ENCODE assay signal across 31 mouse cellular contexts in genomic region chr13:73483331-73483730, GRCm38 (mm10). TPM values are rescaled to one million over a fixed set of nuclear protein-coding genes. Genes with fewer than 3 reads are reported as not detected.
DNase-seq lines count a peak whose midpoint lies in the region; ATAC-seq and TF ChIP-seq lines count a peak whose summit lies in the region.
"Had no signal": no experiment of that assay in that cellular context is flagged by ENCODE, and none has a peak within 500 bp of the region (broad histone marks: within the 10 kb centered on the region; RNA-seq: fewer than 3 reads in every experiment).

No protein-coding gene starts in this region.

- no peak overlapping the region for H3K4me3 ChIP-seq in liver, embryonic 11.5 days (ENCODE audit: low read depth, low read length)
- 0 out of 2 replicates have a peak overlapping the region, but pooled peaks have one; percentile 1 for H3K4me3 ChIP-seq in liver, embryonic 13.5 days (replicated peaks)
- H3K4me3 ChIP-seq in liver, embryonic 14.5 days (ENCODE audit: insufficient read depth in 1 of 2, low read depth in 2 of 2, low read length in 2 of 2), result no peak overlapping the region
- H3K4me3 ChIP-seq: embryonic facial prominence, embryonic 10.5 days; embryonic facial prominence, embryonic 13.5 days; forebrain, embryonic 12.5 days; forebrain, embryonic 15.5 days; hindbrain, embryonic 12.5 days; hindbrain, embryonic 15.5 days had no signal

- peaks cover 54% of the 10 kb centered on the region for H3K4me1 ChIP-seq in liver, embryonic 11.5 days (replicated peaks; ENCODE audit: control insufficient read depth, insufficient read depth, low read length)
- H3K4me1 ChIP-seq in liver, embryonic 13.5 days (replicated peaks), result peaks cover 96% of the 10 kb centered on the region
- H3K4me1 ChIP-seq in liver, embryonic 14.5 days (replicated peaks; ENCODE audit: control insufficient read depth in 2 of 2, insufficient read depth in 2 of 2, low read length in 1 of 2), result peaks cover 56 to 67% of the 10 kb centered on the region in 2 experiments
- H3K4me1 ChIP-seq: embryonic facial prominence, embryonic 13.5 days; forebrain, embryonic 12.5 days; forebrain, embryonic 15.5 days; hindbrain, embryonic 12.5 days; hindbrain, embryonic 15.5 days had no signal

- 88% methylated on average over 6 of the region's 6 CpGs for WGBS in liver, embryonic 11.5 days
- WGBS in liver, embryonic 13.5 days (ENCODE audit: insufficient replicate concordance), result 88% methylated on average over 6 of the region's 6 CpGs
- WGBS in liver, embryonic 14.5 days (ENCODE audit: insufficient replicate concordance), result 80% methylated on average over 6 of the region's 6 CpGs

- H3K27me3 ChIP-seq in liver, embryonic 11.5 days (replicated peaks; ENCODE audit: control insufficient read depth, insufficient read depth, low read length), result no peaks in the 10 kb centered on the region
- H3K27me3 ChIP-seq in liver, embryonic 13.5 days, result no peaks in the 10 kb centered on the region
- H3K27me3 ChIP-seq in liver, embryonic 14.5 days (ENCODE audit: control insufficient read depth, insufficient read depth, low read length), result no peaks in the 10 kb centered on the region
- H3K27me3 ChIP-seq: embryonic facial prominence, embryonic 13.5 days; forebrain, embryonic 12.5 days; forebrain, embryonic 15.5 days; hindbrain, embryonic 12.5 days; hindbrain, embryonic 15.5 days had no signal

- no peak overlapping the region for H3K9ac ChIP-seq in liver, embryonic 11.5 days (ENCODE audit: low read depth, low read length)
- peak overlapping the region; percentile 62 for H3K9ac ChIP-seq in liver, embryonic 13.5 days
- H3K9ac ChIP-seq in liver, embryonic 14.5 days (replicated peaks), result peak overlapping the region; percentile 15; the same call in 1 of the 2 replicates
- H3K9ac ChIP-seq: embryonic facial prominence, embryonic 13.5 days; forebrain, embryonic 12.5 days; forebrain, embryonic 15.5 days; hindbrain, embryonic 12.5 days; hindbrain, embryonic 15.5 days had no signal

- H3K27ac ChIP-seq in liver, embryonic 11.5 days (ENCODE audit: low read depth, low read length), result peak overlapping the region; percentile 53
- H3K27ac ChIP-seq in liver, embryonic 13.5 days, result peak overlapping the region; percentile 83
- H3K27ac ChIP-seq in liver, embryonic 14.5 days, result peak overlapping the region; percentile 64
- H3K27ac ChIP-seq: embryonic facial prominence, embryonic 10.5 days; embryonic facial prominence, embryonic 13.5 days; forebrain, embryonic 12.5 days; forebrain, embryonic 15.5 days; hindbrain, embryonic 12.5 days; hindbrain, embryonic 15.5 days had no signal

- ATAC-seq in liver, embryonic 11.5 days (replicated peaks; ENCODE audit: low FRiP score), result no peak
- ATAC-seq in liver, embryonic 13.5 days (ENCODE audit: low read depth), result no peak
- ATAC-seq in liver, embryonic 14.5 days (ENCODE audit: insufficient read depth), result no peak
- no peak for ATAC-seq in megakaryocyte progenitor cell, adult 5-6 weeks (replicated peaks; ENCODE audit: poor library complexity)
- ATAC-seq: activated CD4-positive, CD25-positive, alpha-beta regulatory T cell, adult 4 months; forebrain, embryonic 15.5 days had no signal

- no peak for DNase-seq in liver, embryonic 11.5 days (ENCODE audit: low spot score)
- DNase-seq in liver (no peak), MN1 (ENCODE audit: low spot score) (no peak)
- DNase-seq in liver, embryonic 13.5 days, result no peak
- DNase-seq in liver, embryonic 14.5 days (ENCODE audit: low read depth in 3 of 3, low spot score in 3 of 3), result no peak
- DNase-seq: adrenal gland, adult 8-10 months; adrenal gland, postnatal 25 days; cerebellum, adult 11-12 months; cerebellum, adult 8-10 months; cerebellum, postnatal 10 days; cerebellum, postnatal 36 days; embryo, embryonic 11 days; gastrocnemius, postnatal 10 days had no signal

- H3K4me2 ChIP-seq in liver, embryonic 11.5 days, result peak overlapping the region; percentile 24; the same call in 1 of the 2 replicates
- H3K4me2 ChIP-seq in liver, embryonic 13.5 days, result peak overlapping the region; percentile 46
- H3K4me2 ChIP-seq in liver, embryonic 14.5 days (ENCODE audit: low read depth), result peak overlapping the region; percentile 39
- H3K4me2 ChIP-seq: embryonic facial prominence, embryonic 13.5 days; forebrain, embryonic 12.5 days; forebrain, embryonic 15.5 days; hindbrain, embryonic 12.5 days; hindbrain, embryonic 15.5 days had no signal

- TF ChIP-seq EP300 in liver, embryonic 14.5 days (IDR thresholded peaks at IDR 0.05; ENCODE audit: low read depth), result no peak

- peaks cover 27% of the 10 kb centered on the region for H3K36me3 ChIP-seq in liver, embryonic 11.5 days (ENCODE audit: control insufficient read depth, insufficient read depth, low read length)
- H3K36me3 ChIP-seq in liver, embryonic 13.5 days, result peaks cover 82% of the 10 kb centered on the region
- H3K36me3 ChIP-seq in liver, embryonic 14.5 days (replicated peaks; ENCODE audit: control insufficient read depth, insufficient read depth, low read depth), result peaks cover 75% of the 10 kb centered on the region

- TF ChIP-seq CTCF in liver, embryonic 14.5 days (IDR thresholded peaks at IDR 0.05; ENCODE audit: low read depth), result no peak

- H3K9me3 ChIP-seq in liver, embryonic 11.5 days (ENCODE audit: control insufficient read depth, low read length), result no peaks in the 10 kb centered on the region
- H3K9me3 ChIP-seq in liver, embryonic 13.5 days (replicated peaks), result no peaks in the 10 kb centered on the region
- no peaks in the 10 kb centered on the region for H3K9me3 ChIP-seq in liver, embryonic 14.5 days (ENCODE audit: control insufficient read depth, low read length)
- H3K9me3 ChIP-seq: forebrain, embryonic 15.5 days; hindbrain, embryonic 15.5 days had no signal

RNA-seq across cellular contexts. Expression of gene Lpcat1, which starts 16.3 kb away (rescaled TPM):
- polyA plus RNA-seq in liver, embryonic 11.5 days (2014; fragmentation: Nextera tagmentation; extraction: Ambion mirVana), result 81.9 and 84.0 TPM in 2 replicates
- polyA plus RNA-seq in liver, embryonic 13.5 days (2015; fragmentation: Nextera tagmentation; extraction: Ambion mirVana), result 77.9 and 83.7 TPM in 2 replicates
- polyA plus RNA-seq in liver, embryonic 14.5 days (2012; rRNA removed), result 49.5 and 61.0 TPM in 2 replicates
- polyA plus RNA-seq in liver, embryonic 14.5 days (2014; fragmentation: Nextera tagmentation; extraction: Ambion mirVana), result 63.7 and 72.5 TPM in 2 replicates
- 12.7 and 13.5 TPM in 2 replicates for total RNA-seq in megakaryocyte progenitor cell, adult 5-6 weeks (2015)
- 21.6 and 26.5 TPM in 2 replicates for total RNA-seq in megakaryocyte progenitor cell, adult 5-6 weeks (2017)

RNA-seq across cellular contexts. Expression of gene Slc6a3, which starts 53.2 kb away (rescaled TPM):
- 0.70 and 1.2 TPM in 2 replicates for polyA plus RNA-seq in liver, embryonic 11.5 days (2014; fragmentation: Nextera tagmentation; extraction: Ambion mirVana)
- polyA plus RNA-seq in liver, embryonic 13.5 days (2015; fragmentation: Nextera tagmentation; extraction: Ambion mirVana), result 0.70 and 1.0 TPM in 2 replicates
- 0.59 and 0.63 TPM in 2 replicates for polyA plus RNA-seq in liver, embryonic 14.5 days (2012; rRNA removed)
- 0.75 and 1.4 TPM in 2 replicates for polyA plus RNA-seq in liver, embryonic 14.5 days (2014; fragmentation: Nextera tagmentation; extraction: Ambion mirVana)
- total RNA-seq in megakaryocyte progenitor cell, adult 5-6 weeks (2015), result not detected in 2 replicates
- not detected in 2 replicates for total RNA-seq in megakaryocyte progenitor cell, adult 5-6 weeks (2017)
- total RNA-seq: gastrocnemius, adult 18-20 months; gastrocnemius, postnatal 10 days; gastrocnemius, postnatal 36 days; granulocyte monocyte progenitor cell, adult 5-6 weeks; heart, adult 8-10 months; heart, postnatal 25 days; hematopoietic stem cell, adult 5-6 weeks had no signal
- polyA plus RNA-seq: activated CD4-positive, CD25-positive, alpha-beta regulatory T cell, adult 4 months; C2C12; CD4-positive, CD25-positive, alpha-beta regulatory T cell, adult 4 months; embryonic facial prominence, embryonic 10.5 days; erythroblast, embryonic 14.5 days; heart, postnatal 0 days had no signal
